Mouse (Mus musculus) limb, embryonic 15.5 days (tissue): ENCODE measurements around the gene Rbpj. TPM values are rescaled to one million over a fixed set of nuclear protein-coding genes. Genes with fewer than 3 reads are reported as not detected.

Experiments
- ATAC-seq: fragments of 200-750 bp; cut with Nextera tagmentation; 2 replicates; pipeline ENCODE4 v1.8.0; 2017; ENCODE audit warnings: low read depth, moderate TSS enrichment; ENCODE audit not compliant: insufficient number of reproducible peaks, low FRiP score, low TSS enrichment
- H3K27ac ChIP-seq: fragments of 300-500 bp; sonication (generic); 2 replicates; pipeline ENCODE4 v1.5.1; 2015; ENCODE audit warnings: moderate library complexity, mild to moderate bottlenecking, inconsistent platforms
- H3K27me3 ChIP-seq: fragments of 300-500 bp; sonication (generic); 2 replicates; pipeline ENCODE4 v1.6.1; 2015; ENCODE audit warnings: inconsistent platforms
- H3K36me3 ChIP-seq: fragments of 300-500 bp; sonication (generic); 2 replicates; pipeline ENCODE4 v1.6.1; 2015; ENCODE audit warnings: inconsistent platforms
- H3K4me1 ChIP-seq: fragments of 300-500 bp; sonication (generic); 2 replicates; pipeline ENCODE4 v1.6.1; 2015; ENCODE audit warnings: inconsistent platforms
- H3K4me2 ChIP-seq: fragments of 300-500 bp; sonication (generic); 2 replicates; pipeline ENCODE4 v1.6.1; 2015; ENCODE audit warnings: mild to moderate bottlenecking, inconsistent platforms
- H3K4me3 ChIP-seq: fragments of 300-500 bp; sonication (generic); 2 replicates; pipeline ENCODE4 v1.5.1; 2015; ENCODE audit warnings: mild to moderate bottlenecking, inconsistent platforms
- H3K9ac ChIP-seq: fragments of 300-500 bp; sonication (generic); 2 replicates; pipeline ENCODE4 v1.6.1; 2015; ENCODE audit warnings: inconsistent platforms
- H3K9me3 ChIP-seq: fragments of 300-500 bp; sonication (generic); 2 replicates; pipeline ENCODE4 v1.6.1; 2016; ENCODE audit warnings: inconsistent platforms
- WGBS: fragments of 180-500 bp; shearing (Covaris S2); methylation state at CpG from one replicate; pipeline ENCODE4 v1.1.7; 2015; 5-methylcytosine and 5-hydroxymethylcytosine counted together
- polyA plus RNA-seq: library from polyadenylated mRNA; unstranded; fragments of >200 nt; fragmentation: Nextera tagmentation; extraction: Ambion mirVana; gene quantifications from 2 replicates; pipeline ENCODE4 v1.2.1, GENCODE M21; 2015

The Rbpj gene
- polyA plus RNA-seq, 1 experiment from 2014 or later, result 36.5 TPM

- no peaks in the 10 kb centered on the region for H3K9me3 ChIP-seq
Measured at GRCm38 (mm10) chr5:53618844-53619243, 152.9 kb downstream of the Rbpj start.

GRCm38 (mm10) chr5:53632026-53632425 is 166.1 kb downstream of the Rbpj start:
- no peak overlapping the region for H3K27ac ChIP-seq
- H3K9ac ChIP-seq, result no peak overlapping the region
- no peak overlapping the region for H3K4me3 ChIP-seq
- no peak for ATAC-seq
- H3K27me3 ChIP-seq, result no peaks in the 10 kb centered on the region
- no peak overlapping the region for H3K4me2 ChIP-seq
- H3K4me1 ChIP-seq, result no peaks in the 10 kb centered on the region
- H3K36me3 ChIP-seq, result peaks cover 8% of the 10 kb centered on the region; the same call in 1 of the 2 replicates
- no peaks in the 10 kb centered on the region for H3K9me3 ChIP-seq
- WGBS, result 71% methylated on average over 3 of the region's 3 CpGs

More at GRCm38 (mm10) chr5:53618844-53619243, 152.9 kb downstream of the Rbpj start:
- 49% methylated on average over 1 of the region's 1 CpGs for WGBS
- no peak overlapping the region for H3K9ac ChIP-seq
- no peak overlapping the region for H3K4me3 ChIP-seq
- H3K27me3 ChIP-seq, result no peaks in the 10 kb centered on the region
- H3K36me3 ChIP-seq, result no peaks in the 10 kb centered on the region
- no peak for ATAC-seq
- peaks cover 3% of the 10 kb centered on the region; the same call in 1 of the 2 replicates for H3K4me1 ChIP-seq
- no peak overlapping the region for H3K27ac ChIP-seq
- H3K4me2 ChIP-seq, result no peak overlapping the region

GRCm38 (mm10) chr5:53636795-53637194 is 170.8 kb downstream of the Rbpj start:
- Histone ChIP-seq H3K4me2 (no peak overlapping the region), H3K9me3 (no peaks in the 10 kb centered on the region)
- 66% methylated on average over 3 of the region's 3 CpGs for whole genome bisulfite sequencing

GRCm38 (mm10) chr5:53637206-53637605 is 171.3 kb downstream of the Rbpj start:
- Histone ChIP-seq H3K36me3 (peaks cover 1% of the 10 kb centered on the region; the same call in 1 of the 2 replicates), H3K4me3 (no peak overlapping the region), H3K4me2 (no peak overlapping the region), H3K9me3 (no peaks in the 10 kb centered on the region), H3K27ac (no peak overlapping the region), H3K4me1 (no peaks in the 10 kb centered on the region), H3K27me3 (no peaks in the 10 kb centered on the region), H3K9ac (no peak overlapping the region)
- ATAC-seq, result no peak
- 79% methylated on average over 3 of the region's 3 CpGs for WGBS

More at GRCm38 (mm10) chr5:53636795-53637194, 170.8 kb downstream of the Rbpj start:
- Histone ChIP-seq H3K4me1 (no peaks in the 10 kb centered on the region), H3K27ac (no peak overlapping the region), H3K4me3 (no peak overlapping the region), H3K36me3 (no peaks in the 10 kb centered on the region), H3K9ac (no peak overlapping the region), H3K27me3 (no peaks in the 10 kb centered on the region)
- ATAC-seq, result no peak

GRCm38 (mm10) chr5:53638647-53639046 is 172.7 kb downstream of the Rbpj start:
- 68% methylated on average over 3 of the region's 3 CpGs for WGBS
- H3K4me3 ChIP-seq, result no peak overlapping the region
- H3K27me3 ChIP-seq, result no peaks in the 10 kb centered on the region
- no peaks in the 10 kb centered on the region for H3K4me1 ChIP-seq
- H3K27ac ChIP-seq, result no peak overlapping the region
- ATAC-seq, result no peak
- no peak overlapping the region for H3K4me2 ChIP-seq
- no peaks in the 10 kb centered on the region for H3K9me3 ChIP-seq
- H3K36me3 ChIP-seq, result peaks cover 9% of the 10 kb centered on the region; the same call in 1 of the 2 replicates
- H3K9ac ChIP-seq, result no peak overlapping the region

GRCm38 (mm10) chr5:53646669-53647068 is 180.7 kb downstream of the Rbpj start:
- Histone ChIP-seq H3K27ac (no peak overlapping the region), H3K36me3 (peaks cover 32% of the 10 kb centered on the region), H3K9ac (no peak overlapping the region), H3K4me3 (no peak overlapping the region), H3K27me3 (no peaks in the 10 kb centered on the region), H3K9me3 (no peaks in the 10 kb centered on the region), H3K4me2 (no peak overlapping the region), H3K4me1 (no peaks in the 10 kb centered on the region)
- 93% methylated on average over 4 of the region's 9 CpGs for WGBS
- ATAC-seq, result no peak

GRCm38 (mm10) chr5:53647358-53647757 is 181.4 kb downstream of the Rbpj start:
- ATAC-seq, result no peak
- 81% methylated on average over 2 of the region's 2 CpGs for WGBS
- H3K4me3 ChIP-seq, result no peak overlapping the region
- H3K27ac ChIP-seq, result no peak overlapping the region
- no peaks in the 10 kb centered on the region for H3K9me3 ChIP-seq
- H3K9ac ChIP-seq, result no peak overlapping the region
- H3K36me3 ChIP-seq, result peaks cover 35% of the 10 kb centered on the region
- no peak overlapping the region for H3K4me2 ChIP-seq
- H3K27me3 ChIP-seq, result no peaks in the 10 kb centered on the region
- H3K4me1 ChIP-seq, result no peaks in the 10 kb centered on the region

GRCm38 (mm10) chr5:53656596-53656995 is 190.6 kb downstream of the Rbpj start:
- Histone ChIP-seq H3K36me3 (peaks cover 15% of the 10 kb centered on the region), H3K4me2 (no peak overlapping the region), H3K27ac (no peak overlapping the region), H3K9ac (no peak overlapping the region), H3K9me3 (no peaks in the 10 kb centered on the region), H3K4me3 (no peak overlapping the region), H3K4me1 (no peaks in the 10 kb centered on the region), H3K27me3 (no peaks in the 10 kb centered on the region)
- ATAC-seq, result no peak
- 2% methylated on average over 1 of the region's 1 CpGs for WGBS

GRCm38 (mm10) chr5:53657925-53658324 is 192.0 kb downstream of the Rbpj start:
- Histone ChIP-seq H3K4me2 (no peak overlapping the region), H3K36me3 (peaks cover 6% of the 10 kb centered on the region; the same call in 1 of the 2 replicates), H3K9me3 (no peaks in the 10 kb centered on the region), H3K9ac (no peak overlapping the region), H3K27me3 (no peaks in the 10 kb centered on the region), H3K27ac (no peak overlapping the region), H3K4me1 (no peaks in the 10 kb centered on the region), H3K4me3 (no peak overlapping the region)
- 67% methylated on average over 6 of the region's 6 CpGs for WGBS
- ATAC-seq, result no peak

GRCm38 (mm10) chr5:53661508-53661907 is 195.6 kb downstream of the Rbpj start:
- no peaks in the 10 kb centered on the region for H3K9me3 ChIP-seq
- no peak overlapping the region for H3K9ac ChIP-seq
- H3K27me3 ChIP-seq, result no peaks in the 10 kb centered on the region
- ATAC-seq, result no peak
- H3K36me3 ChIP-seq, result peaks cover 4% of the 10 kb centered on the region; the same call in 1 of the 2 replicates
- WGBS, result 61% methylated on average over 2 of the region's 2 CpGs
- H3K4me1 ChIP-seq, result no peaks in the 10 kb centered on the region
- H3K4me2 ChIP-seq, result no peak overlapping the region
- no peak overlapping the region for H3K27ac ChIP-seq
- no peak overlapping the region for H3K4me3 ChIP-seq

GRCm38 (mm10) chr5:53662413-53662812 is 196.5 kb downstream of the Rbpj start:
- 42% methylated on average over 1 of the region's 1 CpGs for WGBS
- Histone ChIP-seq H3K36me3 (no peaks in the 10 kb centered on the region), H3K27ac (no peak overlapping the region)

GRCm38 (mm10) chr5:53663665-53664064 is 197.7 kb downstream of the Rbpj start:
- Histone ChIP-seq H3K9ac (no peak overlapping the region), H3K4me3 (no peak overlapping the region), H3K27me3 (no peaks in the 10 kb centered on the region), H3K9me3 (no peaks in the 10 kb centered on the region), H3K4me1 (no peaks in the 10 kb centered on the region), H3K36me3 (no peaks in the 10 kb centered on the region), H3K27ac (no peak overlapping the region), H3K4me2 (no peak overlapping the region)
- no peak for ATAC-seq

More at GRCm38 (mm10) chr5:53662413-53662812, 196.5 kb downstream of the Rbpj start:
- no peaks in the 10 kb centered on the region for H3K9me3 ChIP-seq
- H3K4me2 ChIP-seq, result no peak overlapping the region
- H3K4me3 ChIP-seq, result no peak overlapping the region
- ATAC-seq, result no peak
- H3K4me1 ChIP-seq, result no peaks in the 10 kb centered on the region
- no peak overlapping the region for H3K9ac ChIP-seq
- H3K27me3 ChIP-seq, result no peaks in the 10 kb centered on the region

GRCm38 (mm10) chr5:53668021-53668420 is 202.1 kb downstream of the Rbpj start:
- H3K27me3 ChIP-seq, result no peaks in the 10 kb centered on the region
- H3K4me2 ChIP-seq, result no peak overlapping the region
- 87% methylated on average over 5 of the region's 5 CpGs for WGBS
- no peak overlapping the region for H3K27ac ChIP-seq
- H3K4me1 ChIP-seq, result no peaks in the 10 kb centered on the region
- H3K36me3 ChIP-seq, result no peaks in the 10 kb centered on the region
- ATAC-seq, result no peak
- H3K4me3 ChIP-seq, result no peak overlapping the region
- no peak overlapping the region for H3K9ac ChIP-seq
- H3K9me3 ChIP-seq, result no peaks in the 10 kb centered on the region
